Mouse (Mus musculus) urinary bladder, postnatal 14 days (tissue): ENCODE results near the gene Ash1l.
A peak's percentile ranks its signal among the peaks of the same experiment; 100 is the strongest.

Source experiments
- DNase-seq: peaks from one replicate; pipeline ENCODE4 v3.0.0; 2021; ENCODE audit warnings: low spot score

Ash1l gene

DNA sequence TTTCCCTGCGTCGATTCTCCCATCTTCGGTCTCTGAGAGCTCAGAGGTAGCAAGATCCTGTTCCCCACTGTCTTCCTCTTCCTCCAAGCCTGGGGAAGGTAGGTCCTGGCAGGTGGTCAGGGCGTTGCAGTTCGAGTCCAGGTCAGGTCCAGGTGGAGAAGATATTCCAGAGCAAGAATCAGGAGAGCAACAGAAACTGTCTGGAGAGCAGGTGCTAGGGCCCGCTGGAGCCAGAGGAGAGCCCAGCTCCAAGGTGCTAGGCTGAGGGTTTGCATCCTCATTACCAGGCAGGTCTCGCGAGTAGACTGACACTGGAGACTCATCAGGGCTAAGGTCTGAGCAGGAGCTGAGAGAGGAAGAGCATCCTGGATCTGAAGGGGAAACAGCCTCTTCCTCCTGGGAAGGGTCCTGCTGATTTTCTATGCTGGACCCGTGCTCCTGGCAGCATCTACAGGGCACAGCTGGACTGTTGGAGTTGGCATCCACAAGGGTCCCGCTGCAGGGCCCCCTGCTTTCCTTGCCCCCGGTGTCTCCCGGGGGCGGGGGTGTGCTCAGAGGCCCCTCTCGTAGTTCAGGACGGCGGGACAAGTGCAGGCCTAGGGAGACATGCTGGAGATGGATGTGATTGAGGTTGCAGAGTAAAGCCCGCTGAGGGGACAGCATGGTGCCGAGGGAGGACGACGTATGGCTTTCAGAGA, 141.5 kb downstream of the Ash1l start:
- DNase-seq = no peak

DNA sequence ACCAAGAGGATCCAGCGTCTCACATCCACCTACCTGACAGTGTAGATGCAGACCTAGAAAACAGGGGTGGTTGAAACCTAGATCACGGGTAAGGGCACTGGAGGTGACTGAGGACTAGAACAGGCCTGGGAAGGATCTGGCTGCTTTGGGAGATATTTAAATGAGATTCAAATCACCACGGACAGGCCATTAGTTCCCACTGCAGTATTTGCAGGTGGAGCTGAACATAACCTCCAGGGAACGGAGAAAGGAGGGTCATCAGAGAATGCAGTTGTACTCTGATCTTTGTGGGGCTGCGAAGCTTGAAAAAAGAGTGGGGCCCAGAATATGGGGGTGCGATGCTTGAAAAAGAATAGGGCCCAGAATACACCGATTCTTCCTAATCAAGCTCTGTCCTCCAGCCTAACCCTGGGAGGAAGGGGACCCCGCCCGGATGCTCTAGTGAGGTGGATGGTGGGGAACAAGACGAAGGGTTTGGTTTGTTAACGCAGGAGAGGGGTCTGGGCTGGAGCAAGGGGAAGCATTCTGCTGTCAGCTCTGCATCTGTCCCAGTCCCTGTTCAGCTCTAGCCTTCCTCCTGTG, 142.2 kb downstream of the Ash1l start:
- DNase-seq = no peak

- peak; percentile 84 for DNase-seq
Observed at GRCm38 (mm10) chr3:89093175-89093574, 142.8 kb downstream of the Ash1l start, which contains the start of gene Rusc1. Gene Rusc1, minus strand, starts transcription at chr3:89093311.

- DNase-seq = no peak
Observed at GRCm38 (mm10) chr3:89094021-89094420, 143.6 kb downstream of the Ash1l start.

GRCm38 (mm10) chr3:89100811-89101210, 150.4 kb downstream of the Ash1l start, which contains the start of gene Gm43738:
Gene Gm43738, minus strand, starts transcription at chr3:89101099.
- no peak for DNase-seq

DNA sequence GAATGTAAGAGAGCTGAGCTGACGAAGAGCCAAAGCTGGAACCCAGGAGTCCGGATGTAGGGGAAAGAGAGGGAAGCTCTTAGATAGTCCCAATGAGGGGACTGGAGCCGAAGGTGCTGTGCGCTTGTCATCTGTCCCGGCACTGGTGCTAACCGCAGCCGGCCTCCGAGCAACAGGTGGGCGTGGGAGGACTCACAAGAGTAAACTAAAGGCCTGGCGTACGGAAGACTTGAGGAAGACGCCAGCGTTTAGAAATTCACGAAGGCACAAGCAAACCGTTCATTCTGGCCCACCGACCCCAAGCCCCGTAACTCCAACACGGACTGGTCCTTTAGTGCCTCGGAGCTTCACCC, 151.0 kb downstream of the Ash1l start:
- DNase-seq = no peak

GRCm38 (mm10) chr3:89101812-89102494, 151.5 kb downstream of the Ash1l start, which contains the start of gene Fdps:
Gene Fdps, minus strand, starts transcription at chr3:89101959.
- peak; percentile 95 for DNase-seq

- DNase-seq = no peak
Observed at GRCm38 (mm10) chr3:89102495-89103290, 152.3 kb downstream of the Ash1l start.

- no peak for DNase-seq
Observed at GRCm38 (mm10) chr3:89103291-89103595, 152.8 kb downstream of the Ash1l start.

DNA sequence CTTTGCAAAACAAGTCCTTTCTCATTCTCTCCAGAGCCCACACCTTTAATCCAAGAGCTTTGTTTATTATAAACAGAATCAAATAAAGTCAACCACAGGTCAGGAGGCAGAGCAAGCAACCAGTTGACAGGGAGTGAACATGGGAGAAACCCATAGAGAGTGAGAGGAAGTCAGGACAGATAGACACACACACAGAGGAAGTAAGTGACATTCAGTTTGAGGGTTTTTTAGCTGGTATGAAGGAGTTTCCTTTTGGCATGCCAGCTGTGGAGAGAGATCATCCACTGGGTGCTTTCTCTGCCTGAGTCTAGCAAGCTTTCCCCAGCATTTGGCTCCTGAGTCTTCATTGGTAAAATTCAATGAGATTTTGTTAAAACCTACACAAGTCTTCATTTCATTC, 156.5 kb downstream of the Ash1l start:
- no peak for DNase-seq

DNA sequence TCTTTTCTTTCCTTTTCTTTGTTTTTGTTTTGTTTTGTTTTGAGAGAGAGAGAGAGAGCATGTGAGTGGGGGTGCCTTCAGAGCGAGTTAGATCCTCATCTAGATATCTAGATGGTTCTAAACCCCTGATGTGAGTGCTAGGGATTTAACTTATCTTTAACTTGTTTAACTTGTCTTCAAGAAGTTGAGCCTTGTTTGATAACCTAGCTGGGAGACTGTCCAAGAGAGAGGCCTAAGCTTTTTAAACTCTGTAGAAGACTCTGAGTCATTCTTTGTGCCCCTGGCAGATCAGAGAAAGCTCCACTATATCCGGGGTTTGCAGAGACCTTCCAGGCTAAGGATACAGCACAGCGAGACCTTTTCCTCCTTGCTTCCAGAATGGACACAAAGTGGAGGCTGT, 157.1 kb downstream of the Ash1l start:
- no peak for DNase-seq

DNA sequence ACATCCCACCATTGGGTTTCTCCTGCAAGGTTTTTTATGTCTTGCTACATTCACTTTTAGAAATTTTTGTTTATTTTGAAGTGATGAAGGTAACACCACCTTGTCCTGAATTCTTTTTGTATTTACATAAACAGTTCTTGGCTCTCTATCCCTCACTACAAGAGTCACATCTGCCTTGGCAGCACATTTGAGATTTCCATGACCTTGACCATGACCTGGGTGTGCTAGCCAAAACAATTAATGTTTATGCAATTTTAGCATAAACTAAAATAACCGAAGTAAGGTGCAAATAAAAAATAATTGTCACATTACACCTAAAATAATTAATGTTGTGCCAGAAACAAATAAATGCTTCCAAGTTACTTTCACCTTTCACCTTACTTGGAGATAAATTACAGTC, 157.7 kb downstream of the Ash1l start:
- DNase-seq = no peak

DNA sequence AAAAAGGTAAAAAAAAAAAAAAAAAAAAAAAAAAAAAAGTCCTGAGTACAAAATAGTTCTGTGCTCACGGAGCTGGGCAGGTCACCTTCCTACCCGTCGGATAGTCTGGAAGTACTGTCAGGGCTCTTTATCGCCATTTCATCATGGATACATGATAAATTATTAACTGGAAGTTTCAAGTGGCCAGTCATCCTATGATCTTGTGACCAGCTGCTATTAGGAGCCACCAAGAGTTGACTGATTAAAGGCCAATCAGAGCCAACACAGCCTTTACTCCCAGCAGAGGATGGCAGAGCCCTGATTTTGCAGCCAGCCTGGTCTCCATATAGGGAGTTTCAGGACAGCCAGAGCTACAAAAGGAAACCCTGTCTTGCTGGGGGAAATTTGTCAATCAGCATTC, 162.6 kb downstream of the Ash1l start:
- DNase-seq = no peak

- no peak for DNase-seq
Observed at GRCm38 (mm10) chr3:89115522-89115921, 165.1 kb downstream of the Ash1l start.

GRCm38 (mm10) chr3:89123313-89123712, 172.9 kb downstream of the Ash1l start:
- DNase-seq = peak; percentile 37

DNA sequence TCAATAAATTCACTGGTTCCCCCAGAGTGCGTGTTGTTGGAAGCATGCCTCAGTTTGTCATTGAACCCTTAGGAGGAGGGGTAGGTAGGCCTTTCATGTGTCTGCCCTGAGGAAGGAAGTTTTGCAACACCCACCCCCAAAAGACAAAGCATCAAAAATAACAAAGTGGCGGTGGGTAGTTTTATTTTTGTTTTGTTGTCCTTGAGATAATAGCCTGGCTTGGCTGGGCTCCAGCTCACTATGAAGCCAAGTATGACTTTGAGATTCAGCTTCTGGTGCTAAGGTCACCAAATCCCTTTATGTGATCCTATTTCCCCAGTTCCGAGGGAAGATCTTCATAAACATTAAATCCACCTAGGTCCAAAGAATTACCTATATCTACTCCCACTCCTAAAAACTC, 173.8 kb downstream of the Ash1l start:
- no peak for DNase-seq

- DNase-seq = no peak
Observed at GRCm38 (mm10) chr3:89125981-89126380, 175.6 kb downstream of the Ash1l start.
